Mouse (Mus musculus) MEL (cell line): ENCODE measurements at regions not wholly inside any gene's neighbourhood (a gene's known extent, or its start where the extent isn't known, plus 50 kb on each side); places are given as distances from the start of the nearest gene placed in this dataset.

Experiments
- CHD1 ChIP-seq: IDR thresholded peaks from 2 replicates; pipeline ENCODE4 v1.6.1; 2012; ENCODE audit warnings: low read depth, mild to moderate bottlenecking, inconsistent platforms, low read length, improper control_type of control experiment
- EP300 ChIP-seq, 2 experiments: IDR thresholded peaks; 2 replicates each; pipeline ENCODE4 v1.6.1; 2011; ENCODE audit warnings: improper control_type of control experiment in 2 of 2, low read length in 2 of 2, low read depth in 1 of 2, mild to moderate bottlenecking in 1 of 2
- POLR2A ChIP-seq, 2 experiments: IDR thresholded peaks; 2 replicates each; pipeline ENCODE4 v1.6.1; 2011 to 2012; ENCODE audit warnings: low read length in 2 of 2, mild to moderate bottlenecking in 2 of 2, control low read depth in 1 of 2, improper control_type of control experiment in 1 of 2, low read depth in 1 of 2, moderate library complexity in 1 of 2; ENCODE audit not compliant: control insufficient read depth in 1 of 2, insufficient read depth in 1 of 2, poor library complexity in 1 of 2

DNA sequence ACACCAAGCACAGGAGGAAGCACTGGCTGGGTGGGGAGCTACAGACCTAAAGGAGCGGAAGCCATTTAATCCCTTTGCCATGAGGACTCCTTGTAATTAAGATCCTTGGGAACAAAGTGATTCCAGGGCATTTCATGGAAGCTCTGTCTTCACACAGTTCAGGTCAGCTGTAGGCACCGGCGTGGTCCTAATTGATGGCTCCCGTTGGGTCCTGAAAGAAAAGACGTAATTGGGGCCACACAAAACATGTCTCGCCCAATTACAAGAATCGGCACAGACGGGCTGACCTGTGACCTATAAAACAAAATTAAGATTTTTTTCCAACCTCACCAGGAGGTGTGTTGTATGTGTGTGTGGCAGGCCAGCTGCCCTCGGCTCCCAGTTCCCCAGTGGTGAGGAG is 232.3 kb upstream of the Dio3 start:
- TF ChIP-seq CHD1 (no peak), EP300 (IDR thresholded peaks at IDR 0.05; ENCODE audit: low read depth in 1 of 2, low read length in 2 of 2) (no peak), POLR2A (IDR thresholded peaks at IDR 0.05; ENCODE audit: control insufficient read depth in 1 of 2, insufficient read depth in 1 of 2, low read depth in 1 of 2, low read length in 2 of 2, poor library complexity in 1 of 2) (no peak)
